9 mouse cellular contexts compared by ENCODE assay signal in genomic region chr7:103827808-103828207, GRCm38 (mm10). TPM values are rescaled to one million over a fixed set of nuclear protein-coding genes. Genes with fewer than 3 reads are reported as not detected.
DNase-seq lines count a peak whose midpoint lies in the region; ATAC-seq and TF ChIP-seq lines count a peak whose summit lies in the region.
"Had no signal": no experiment of that assay in that cellular context is flagged by ENCODE, and none has a peak within 500 bp of the region (broad histone marks: within the 10 kb centered on the region; RNA-seq: fewer than 3 reads in every experiment).

Hbb-bs (minus strand) TSS chr7:103828096.

- H3K27ac ChIP-seq in kidney, adult 2 months (ENCODE audit: insufficient read depth, low read depth, low read length), result no peak within 1 kb of the TSS
- H3K27ac ChIP-seq in midbrain, embryonic 11.5 days (ENCODE audit: low read depth, low read length), result no peak within 1 kb of the TSS
- H3K27ac ChIP-seq: macrophage had no signal

- ATAC-seq in midbrain, embryonic 11.5 days (ENCODE audit: low FRiP score), result no peak

- no peak for TF ChIP-seq POLR2A in kidney, adult 2 months (IDR thresholded peaks at IDR 0.05; ENCODE audit: low read depth, low read length)

- H3K9ac ChIP-seq in midbrain, embryonic 11.5 days (ENCODE audit: low read length), result no peak within 1 kb of the TSS

- WGBS in kidney, adult 2 months, result 93% methylated on average over 4 of the region's 4 CpGs
- 94% methylated on average over 4 of the region's 4 CpGs for WGBS in midbrain, embryonic 11.5 days

- H3K27me3 ChIP-seq in kidney, adult 2 months (replicated peaks; ENCODE audit: control insufficient read depth, insufficient read depth, low read length), result no peaks in the 10 kb centered on the region
- H3K27me3 ChIP-seq in midbrain, embryonic 11.5 days (ENCODE audit: control insufficient read depth, insufficient read depth, low read length), result no peaks in the 10 kb centered on the region

- no peak for DNase-seq in kidney, adult 2 months
- no peak for DNase-seq in kidney, postnatal 25 days
- DNase-seq in c-Kit-negative CD71-positive TER-119-positive erythroid progenitor cells, embryonic 14.5 days (ENCODE audit: low read depth, low spot score), result peak; percentile 95
- no peak for DNase-seq in gonadal fat pad, adult 2 months (ENCODE audit: low read depth)
- no peak for DNase-seq in layer of hippocampus, postnatal 10 days (ENCODE audit: low spot score in 2 of 2)
- DNase-seq in midbrain, embryonic 11.5 days (ENCODE audit: low spot score, missing footprints), result no peak
- no peak for DNase-seq in ovary, postnatal 36 days (ENCODE audit: low spot score)
- DNase-seq in frontal cortex, postnatal 14 days (ENCODE audit: low spot score in 2 of 2), result no peak

- TF ChIP-seq CTCF in kidney, adult 2 months (conservative IDR thresholded peaks at IDR 0.05; ENCODE audit: insufficient read depth, insufficient read length, low read depth, low read length), result no peak

- H3K4me3 ChIP-seq in kidney, adult 2 months (ENCODE audit: insufficient read depth, low read depth, low read length), result no peak within 1 kb of the TSS
- H3K4me3 ChIP-seq in midbrain, embryonic 11.5 days (ENCODE audit: low read depth, low read length), result no peak within 1 kb of the TSS

- no peaks in the 10 kb centered on the region for H3K4me1 ChIP-seq in kidney, adult 2 months (ENCODE audit: control insufficient read depth, insufficient read depth, low read length)
- no peaks in the 10 kb centered on the region for H3K4me1 ChIP-seq in midbrain, embryonic 11.5 days (ENCODE audit: control insufficient read depth, insufficient read depth, low read length)

- no peaks in the 10 kb centered on the region for H3K9me3 ChIP-seq in midbrain, embryonic 11.5 days (ENCODE audit: control insufficient read depth, low read length)

- H3K4me2 ChIP-seq in midbrain, embryonic 11.5 days, result no peak within 1 kb of the TSS

- no peaks in the 10 kb centered on the region for H3K36me3 ChIP-seq in kidney, adult 2 months (ENCODE audit: control insufficient read depth, insufficient read depth, low read length)
- H3K36me3 ChIP-seq in midbrain, embryonic 11.5 days (ENCODE audit: control insufficient read depth, insufficient read depth, low read length), result no peaks in the 10 kb centered on the region

RNA-seq across cellular contexts. Expression of gene Hbb-bs, which starts in this region (rescaled TPM):
- 3,704 and 5,002 TPM in 2 replicates for polyA plus RNA-seq in kidney, adult 2 months (2012; rRNA removed)
- polyA plus RNA-seq in gonadal fat pad, adult 2 months (2012; rRNA removed), result 2,031 and 4,766 TPM in 2 replicates
- total RNA-seq in layer of hippocampus, postnatal 10 days (2021), result 100 to 1,000 TPM; 744 to 802 TPM
- polyA plus RNA-seq in midbrain, embryonic 11.5 days (2014; fragmentation: Nextera tagmentation; extraction: Ambion mirVana), result 259 and 279 TPM in 2 replicates
- polyA plus RNA-seq: macrophage had no signal
